Mouse (Mus musculus) kidney, postnatal 36 days (tissue): ENCODE measurements around the gene Ccdc47.

Source experiments
- DNase-seq, 2 experiments: peaks; one replicate each; pipeline ENCODE4 v3.0.0; 2021 to 2022; ENCODE audit warnings: mixed read lengths in 2 of 2

Gene Ccdc47

DNA sequence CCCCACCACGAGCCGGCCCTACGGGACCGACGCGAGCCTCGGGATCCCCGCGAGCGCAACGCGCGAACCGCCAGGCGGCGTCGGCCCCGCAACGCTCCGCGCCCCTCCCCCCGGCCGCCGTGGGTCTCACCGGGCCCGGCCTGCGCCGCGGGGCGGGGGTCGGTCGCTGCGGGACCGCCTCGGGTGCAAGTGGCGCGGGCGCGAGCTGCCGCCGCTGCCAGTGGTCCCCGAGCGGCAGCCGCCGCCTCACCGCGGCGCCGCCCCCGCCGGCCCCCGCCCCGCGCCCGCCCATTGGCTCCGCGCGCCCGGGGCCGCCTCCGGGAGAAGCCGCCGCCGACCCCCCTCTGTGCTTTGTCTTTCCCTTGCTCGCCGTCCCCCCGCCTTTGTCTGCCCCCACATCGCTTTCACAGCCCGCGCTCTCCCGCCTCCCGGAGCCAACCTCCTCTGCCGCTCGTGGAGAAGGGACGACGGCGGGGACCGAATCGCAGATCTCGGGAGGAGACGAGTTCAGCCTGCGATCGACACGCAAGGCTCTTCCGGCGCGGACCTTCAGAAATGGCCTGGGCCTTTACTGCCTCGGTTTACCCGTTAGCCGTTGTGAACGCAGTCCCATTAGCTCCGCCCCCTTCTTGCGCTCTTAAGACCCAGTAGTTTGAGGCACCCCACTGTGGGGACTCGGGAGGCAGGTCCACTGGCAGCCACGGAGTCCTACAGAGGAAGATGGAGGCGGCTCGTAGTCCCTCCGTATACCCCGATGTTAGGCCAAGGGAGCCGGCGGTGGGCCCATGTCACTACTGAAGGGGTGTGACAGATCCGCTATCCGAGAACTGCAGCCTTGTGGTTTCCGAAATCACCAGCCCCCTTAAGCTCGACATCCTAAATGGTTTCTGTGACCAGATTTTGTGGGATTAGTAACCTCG, 56.0 kb downstream of the Ccdc47 start:
- DNase-seq = peak; percentile 69 to 86

DNA sequence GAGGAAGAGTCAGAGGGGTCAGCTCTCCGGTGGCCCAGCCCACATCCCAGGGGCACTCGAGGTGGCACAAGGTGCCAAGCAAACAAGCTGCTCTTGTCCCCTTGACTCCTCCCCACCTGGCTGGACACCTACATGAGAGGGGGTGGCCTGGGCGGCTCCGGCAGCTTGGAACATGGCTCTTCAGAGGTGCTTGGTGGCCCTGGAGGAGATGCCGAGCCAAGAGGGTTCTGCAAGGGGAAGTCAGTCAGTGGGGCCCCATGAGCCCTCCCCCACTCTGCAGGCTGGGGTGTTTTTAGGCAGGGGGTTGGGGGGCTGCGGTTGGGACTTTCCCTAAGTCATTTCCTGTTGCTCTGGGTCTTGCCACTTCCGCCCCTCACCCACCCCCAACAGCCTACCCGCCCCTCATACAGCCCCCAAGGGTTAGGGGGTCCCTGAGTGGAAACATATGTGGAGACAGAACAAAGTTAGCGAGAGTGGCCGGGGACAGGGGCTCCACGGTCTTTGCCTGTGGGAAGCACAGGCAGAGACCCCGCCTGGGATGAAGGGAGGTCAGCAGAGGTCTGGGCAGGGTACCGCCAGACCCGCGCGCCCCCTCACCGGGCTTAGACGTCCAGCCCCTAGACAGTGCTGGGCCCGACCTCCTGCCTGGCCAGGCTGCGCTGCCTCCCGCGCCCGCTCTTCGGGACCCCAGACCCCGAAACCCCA, 56.8 kb downstream of the Ccdc47 start:
- DNase-seq = peak; percentile 29 to 61

DNA sequence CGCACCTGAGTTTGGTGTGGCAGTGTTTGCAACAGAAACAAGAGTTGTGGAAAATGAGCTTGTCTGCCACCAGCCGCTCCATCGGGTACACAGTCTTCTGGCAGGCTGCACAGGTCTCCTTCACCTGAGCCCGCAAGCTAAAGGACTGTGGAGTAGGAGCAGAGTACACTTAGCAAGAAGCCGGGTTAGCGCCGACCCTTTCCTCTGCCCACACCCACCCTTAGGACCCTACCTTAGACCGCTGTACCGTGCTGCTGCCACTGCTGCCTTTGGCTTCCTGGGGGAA, 57.3 kb downstream of the Ccdc47 start:
- peak; percentile 14 to 43 for DNase-seq

DNA sequence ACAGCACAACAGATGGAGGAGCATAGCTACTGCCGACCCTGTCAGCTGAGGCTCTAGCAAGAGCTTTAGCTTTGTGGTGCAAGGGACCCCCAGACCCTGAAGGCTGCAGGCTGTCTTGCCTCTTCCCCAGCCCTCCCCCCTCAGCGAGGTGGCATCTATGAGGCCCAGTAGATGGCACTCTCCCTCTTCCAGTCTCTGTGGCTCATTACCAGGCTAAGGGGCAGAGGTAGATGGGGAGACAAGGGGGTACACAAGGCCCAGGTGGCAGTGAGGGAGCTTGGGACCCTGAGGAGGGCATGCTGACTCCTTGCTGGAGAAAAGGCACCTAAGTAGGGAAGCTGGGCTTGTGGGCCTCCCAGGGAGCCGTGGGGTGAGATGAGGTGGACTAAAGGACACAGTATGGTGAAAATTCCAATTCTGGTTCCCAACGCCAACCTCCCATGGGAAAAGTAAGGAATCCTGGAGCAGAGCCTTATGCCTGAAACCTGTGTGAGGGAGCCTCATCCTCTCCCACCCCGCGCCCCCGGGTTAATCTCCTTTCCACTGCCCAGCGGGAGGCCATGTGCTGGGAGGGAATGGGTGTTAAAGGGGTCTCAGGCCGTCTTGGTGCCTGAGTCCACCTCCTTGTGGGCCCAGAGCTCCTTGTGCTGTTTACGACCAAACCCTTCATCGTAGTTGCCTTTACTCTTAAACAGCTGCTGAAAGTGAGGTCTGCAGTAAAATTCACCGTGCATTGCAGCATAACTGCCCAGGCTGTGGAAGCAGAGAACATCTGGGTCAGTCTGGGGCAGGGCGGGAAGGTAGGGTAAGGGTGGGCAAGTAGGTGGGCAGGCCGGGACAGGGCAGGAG, 57.8 kb downstream of the Ccdc47 start:
- DNase-seq = peak; percentile 26 to 59

DNA sequence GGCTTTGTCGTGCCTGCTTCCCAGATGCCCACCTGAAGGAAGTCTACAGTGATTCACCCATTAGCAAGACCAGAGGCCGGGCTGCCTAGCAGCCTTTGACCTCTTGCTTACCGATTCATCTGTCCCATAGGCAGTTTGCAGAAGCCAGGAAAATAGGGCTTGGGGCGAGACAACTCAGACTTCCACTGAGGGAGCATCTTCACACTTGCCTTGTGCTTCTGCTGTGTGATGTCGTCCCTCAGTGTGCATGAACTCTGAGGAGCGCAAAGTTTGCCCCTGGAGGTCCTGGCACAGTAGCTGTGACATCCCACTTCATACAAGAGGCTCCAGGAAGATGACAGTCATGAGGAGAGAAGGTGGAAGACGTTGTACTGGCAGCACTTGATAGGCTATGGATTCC, 59.0 kb downstream of the Ccdc47 start:
- no peak for DNase-seq

DNA sequence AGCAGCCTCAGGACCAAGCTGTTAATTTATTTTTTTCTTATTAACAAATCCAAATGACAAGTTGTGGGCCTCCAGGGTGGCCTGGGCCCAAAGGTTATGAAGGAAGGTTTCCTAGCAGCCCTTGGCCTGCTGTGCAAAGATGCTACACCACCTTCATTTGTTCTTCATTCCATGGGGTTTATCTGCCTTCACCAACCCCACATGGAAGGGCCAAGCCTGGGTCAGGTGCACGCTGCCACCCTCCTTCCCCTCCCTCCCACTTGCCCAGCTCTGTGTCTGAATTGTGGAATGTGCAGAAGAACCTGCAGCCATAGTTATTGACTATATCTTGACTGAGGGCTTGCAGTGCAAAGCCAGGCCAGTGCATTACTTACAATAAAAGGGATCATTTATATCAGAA, 59.9 kb downstream of the Ccdc47 start:
- no peak for DNase-seq

DNA sequence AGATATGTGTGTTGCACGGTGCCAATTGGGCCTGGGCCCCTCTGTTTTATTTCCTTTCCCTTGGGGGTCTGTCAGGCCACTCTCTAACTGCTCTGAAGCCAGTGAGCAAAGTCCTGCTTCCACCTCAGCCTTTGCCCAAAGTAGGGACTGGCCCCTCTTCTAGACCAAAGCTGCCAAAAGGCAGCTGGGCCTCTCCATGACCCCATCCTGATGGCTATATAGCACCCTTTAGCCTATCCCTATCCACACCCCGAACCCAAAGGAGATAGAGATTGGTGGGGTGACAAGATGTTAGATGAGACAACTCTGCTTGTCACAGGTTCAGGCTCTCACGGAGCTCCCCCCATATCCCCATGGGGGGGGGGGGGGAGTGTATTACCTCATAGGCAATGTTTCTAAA, 60.4 kb downstream of the Ccdc47 start:
- DNase-seq = no peak

DNA sequence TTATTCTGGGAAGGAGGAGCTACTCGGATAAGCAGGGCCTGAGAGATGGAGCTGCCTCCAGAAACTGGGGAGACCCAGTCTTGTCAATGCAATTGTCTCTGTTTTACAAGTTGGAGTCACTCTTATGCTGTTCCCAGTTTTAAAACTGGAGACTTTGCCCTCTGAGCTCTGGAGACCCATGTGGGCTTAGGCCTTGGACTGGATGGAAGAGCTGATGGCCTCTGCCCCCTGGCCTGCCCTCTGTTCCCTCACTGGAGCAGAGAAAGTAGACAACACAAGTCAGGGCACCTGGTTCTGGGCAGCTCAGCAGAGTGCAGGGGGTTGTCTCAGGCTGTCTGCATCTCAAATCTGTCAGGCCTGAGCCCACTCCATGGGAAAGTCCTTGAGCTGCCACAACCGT, 61.4 kb downstream of the Ccdc47 start:
- DNase-seq = peak; percentile 58 to 59

DNA sequence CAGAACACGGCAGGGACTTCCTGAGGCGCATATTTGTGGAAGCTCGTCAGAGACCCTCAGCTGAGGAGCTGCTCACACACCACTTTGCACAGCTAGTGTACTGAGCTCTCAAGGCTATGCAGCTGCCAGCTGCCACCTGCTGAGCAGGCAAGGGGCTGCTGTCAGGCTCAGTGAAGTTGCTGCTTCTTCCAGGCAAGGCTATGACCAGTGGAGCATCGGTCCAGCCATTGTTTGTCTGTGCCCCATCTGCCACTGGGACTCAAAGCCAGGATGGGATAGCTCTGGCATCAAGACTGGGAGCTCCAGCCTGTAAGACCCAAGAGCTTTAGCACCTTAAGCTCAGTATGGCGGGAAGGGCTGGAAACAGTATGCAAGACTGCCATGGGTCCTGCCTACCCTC, 62.1 kb downstream of the Ccdc47 start:
- DNase-seq = no peak

DNA sequence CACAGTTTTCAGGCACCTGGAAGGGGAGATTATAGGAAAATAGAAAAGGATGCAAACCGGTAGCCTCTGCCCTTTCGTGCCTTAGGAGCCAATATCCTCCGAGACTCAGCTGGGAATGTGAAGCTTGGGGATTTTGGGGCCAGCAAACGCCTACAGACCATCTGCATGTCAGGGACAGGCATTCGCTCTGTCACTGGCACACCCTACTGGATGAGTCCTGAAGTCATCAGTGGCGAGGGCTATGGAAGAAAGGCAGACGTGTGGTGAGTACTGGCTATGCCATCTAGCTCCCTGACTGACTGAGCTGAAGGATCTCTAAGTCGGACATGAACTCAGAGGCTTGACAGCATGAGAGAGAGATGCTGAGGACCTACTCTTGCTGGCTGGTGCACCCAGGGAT, 64.0 kb downstream of the Ccdc47 start:
- no peak for DNase-seq

DNA sequence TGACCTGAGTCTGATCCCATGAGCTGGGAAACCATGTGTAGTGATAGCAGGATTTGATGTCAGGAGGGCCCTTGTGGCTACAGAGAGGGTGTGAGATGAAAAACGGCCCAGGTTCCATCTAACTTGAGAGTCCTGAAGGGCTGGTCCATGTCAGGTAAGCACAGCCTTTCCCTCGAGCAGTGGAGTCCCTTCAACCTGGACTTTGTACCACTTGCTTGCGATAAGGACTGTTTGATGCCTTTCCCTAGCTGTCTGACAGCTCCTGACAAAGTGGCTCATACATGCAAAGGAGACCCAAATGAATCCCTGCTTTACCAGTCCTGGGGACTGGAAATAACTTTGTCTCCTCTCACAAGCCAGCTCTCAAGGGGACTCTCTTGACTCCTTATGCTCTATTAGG, 64.9 kb downstream of the Ccdc47 start:
- no peak for DNase-seq
